Mouse (Mus musculus): Measurements from ENCODE around the gene Clcc1.
"Not testable (repeated sequence)": the region's sequence is repeated elsewhere in the genome, so short reads cannot be mapped to it uniquely, and the experiment has no call there.

The Clcc1 gene

DNA sequence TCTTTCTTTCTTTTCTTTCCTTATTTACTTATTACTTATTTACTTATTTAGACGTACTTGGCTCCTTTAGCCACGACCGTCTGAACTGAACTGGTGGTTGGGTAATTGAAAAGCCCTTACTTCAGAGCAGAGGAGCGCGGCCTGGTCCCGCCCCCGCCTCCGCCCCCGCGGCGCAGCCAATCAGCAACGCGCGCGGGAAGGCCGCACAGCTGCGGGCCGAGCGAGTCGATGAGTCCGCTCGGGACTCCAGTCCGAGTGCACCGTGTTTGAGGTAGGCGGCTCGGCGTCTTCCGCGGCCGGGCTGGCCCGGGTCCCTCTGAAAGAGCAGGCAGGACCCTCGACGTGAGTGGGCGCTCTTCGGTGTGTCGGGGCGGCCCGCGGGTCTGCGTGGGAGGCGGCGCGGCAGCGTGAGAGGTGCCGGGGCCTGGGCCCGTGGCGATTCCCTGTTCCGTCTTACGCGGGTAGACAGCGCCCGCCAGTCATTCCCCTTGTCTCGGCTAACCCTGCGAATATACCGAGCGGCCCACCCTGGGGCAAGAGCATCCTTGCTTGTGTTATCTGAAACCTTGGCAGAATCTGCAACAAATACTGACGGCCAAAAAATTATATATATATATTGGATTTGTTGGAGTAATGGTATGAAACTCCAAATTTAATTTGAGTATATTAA, at the start of gene Clcc1:
TSS of gene Clcc1 (plus strand) at position 204 of the 670 bp plus-strand sequence.
- peak; percentile 92 to 95 for DNase-seq (ENCODE audit: low spot score in 2 of 2)

DNA sequence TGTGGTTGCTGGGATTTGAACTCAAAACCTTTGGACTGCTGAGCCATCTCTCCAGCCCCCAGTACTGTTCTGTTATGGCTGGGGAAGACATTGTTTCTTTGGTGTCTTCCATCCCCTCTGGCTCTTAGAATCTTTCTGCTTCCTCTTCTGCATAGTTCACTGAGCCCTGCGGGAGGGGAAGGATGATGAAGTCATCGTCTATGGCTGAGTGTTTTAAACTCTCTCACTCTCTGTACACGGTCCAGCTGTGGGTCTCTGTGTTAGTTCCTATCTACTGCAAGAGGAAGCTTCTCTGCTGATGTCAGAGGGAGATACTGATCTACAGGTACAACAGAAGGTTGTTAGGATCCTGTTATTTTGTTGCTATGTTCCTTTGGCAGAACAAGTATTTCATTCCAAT, 44.8 kb upstream of the Clcc1 start:
- DNase-seq (ENCODE audit: low spot score in 2 of 2), result no peak

DNA sequence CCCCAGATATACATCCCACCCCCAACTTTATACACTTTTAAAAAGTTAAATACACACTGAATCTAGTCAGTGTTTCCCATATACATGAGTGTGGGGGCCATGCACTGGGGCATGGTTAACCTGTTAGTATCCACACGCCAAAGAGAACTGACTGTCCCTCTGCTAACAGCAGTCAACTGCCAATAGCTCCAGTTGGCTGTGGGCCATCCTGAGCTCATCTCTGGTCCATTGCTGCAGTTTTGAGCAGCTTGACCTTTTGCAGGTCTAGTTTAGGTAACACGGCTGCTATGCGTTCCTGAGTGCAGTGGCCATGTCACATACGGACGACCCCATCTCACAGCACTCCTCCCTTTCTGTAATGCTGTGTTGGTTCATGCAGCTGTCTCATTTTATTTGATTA, 19.0 kb upstream of the Clcc1 start:
- DNase-seq (ENCODE audit: low spot score in 2 of 2), result no peak

DNA sequence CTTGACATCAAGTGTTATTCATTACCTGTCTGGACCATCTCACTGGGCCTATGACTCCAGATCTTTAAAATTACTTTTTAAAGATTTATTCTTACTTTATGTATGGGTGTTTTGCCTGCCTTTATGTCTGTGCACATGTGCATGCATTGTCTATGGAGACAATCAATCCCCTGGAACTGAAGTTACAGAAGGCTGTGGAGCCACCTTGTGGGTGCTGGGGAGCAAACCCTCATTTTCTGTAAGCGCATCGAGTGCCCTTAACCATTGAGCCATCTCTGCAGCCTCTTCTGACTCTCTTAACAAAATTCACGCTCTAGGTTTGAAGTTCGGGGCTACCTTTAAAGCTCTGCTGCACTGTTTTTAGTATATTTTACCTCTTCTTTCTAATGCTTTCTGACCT, 14.3 kb upstream of the Clcc1 start:
- no peak for DNase-seq (ENCODE audit: low spot score in 2 of 2)

DNA sequence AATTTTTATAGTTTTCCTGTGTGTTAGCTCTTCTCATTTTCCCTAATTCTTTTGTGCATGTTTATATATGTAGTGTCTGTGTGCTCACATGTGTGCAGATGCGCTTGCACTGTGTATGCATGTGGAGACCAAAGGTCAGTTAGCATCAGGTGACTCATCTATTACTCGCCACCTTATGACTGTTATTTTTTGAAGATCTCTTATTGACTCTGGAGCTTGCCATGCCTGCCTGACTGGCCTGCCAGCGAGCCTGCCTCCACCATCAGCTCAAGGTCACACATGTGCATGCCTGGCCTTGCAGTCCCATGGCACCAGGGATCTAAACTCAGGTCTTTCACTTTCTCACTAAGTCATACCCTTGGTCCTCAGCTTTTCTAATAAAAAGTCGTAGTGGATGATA, 12.7 kb upstream of the Clcc1 start:
- no peak for DNase-seq (ENCODE audit: low spot score in 2 of 2)

DNA sequence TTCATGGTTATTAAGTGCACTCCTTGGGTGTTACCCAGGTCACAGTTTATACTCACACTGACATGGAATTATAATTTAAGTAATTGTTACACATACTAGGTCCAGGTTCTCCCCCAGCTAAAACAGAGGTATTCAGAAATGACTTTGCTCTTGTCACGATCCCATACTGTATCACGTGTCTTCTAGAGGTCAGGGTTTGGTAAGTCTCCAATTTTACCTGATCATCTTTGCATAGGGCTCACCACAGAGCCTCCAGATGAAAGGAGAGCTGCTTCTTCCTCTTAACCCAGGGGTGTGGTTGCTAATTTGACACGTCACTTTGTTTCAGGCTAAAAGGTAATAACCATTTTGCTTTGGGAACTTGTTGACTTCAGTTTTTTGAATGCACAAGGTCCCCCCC, 8.9 kb upstream of the Clcc1 start:
- DNase-seq (ENCODE audit: low spot score in 2 of 2), result no peak

DNA sequence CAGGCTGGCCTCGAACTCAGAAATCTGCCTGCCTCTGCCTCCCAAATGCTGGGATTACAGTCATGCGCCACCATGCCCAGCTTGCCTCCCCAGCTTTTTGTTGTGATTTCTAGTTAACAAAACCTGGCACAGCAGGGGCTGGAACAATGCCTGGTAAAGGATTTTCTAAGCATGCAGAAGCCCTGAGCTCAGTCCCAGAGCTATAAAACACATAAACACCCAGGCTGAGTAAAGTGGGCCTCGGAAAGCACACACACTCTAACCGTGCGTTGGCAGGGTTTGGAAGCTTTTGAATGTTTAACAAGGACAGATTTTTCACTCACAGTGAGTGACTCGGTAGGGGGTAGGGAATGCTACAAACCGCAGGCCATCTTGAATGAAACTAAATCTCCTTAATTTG, 7.7 kb upstream of the Clcc1 start:
- DNase-seq (ENCODE audit: low spot score in 2 of 2), result no peak

DNA sequence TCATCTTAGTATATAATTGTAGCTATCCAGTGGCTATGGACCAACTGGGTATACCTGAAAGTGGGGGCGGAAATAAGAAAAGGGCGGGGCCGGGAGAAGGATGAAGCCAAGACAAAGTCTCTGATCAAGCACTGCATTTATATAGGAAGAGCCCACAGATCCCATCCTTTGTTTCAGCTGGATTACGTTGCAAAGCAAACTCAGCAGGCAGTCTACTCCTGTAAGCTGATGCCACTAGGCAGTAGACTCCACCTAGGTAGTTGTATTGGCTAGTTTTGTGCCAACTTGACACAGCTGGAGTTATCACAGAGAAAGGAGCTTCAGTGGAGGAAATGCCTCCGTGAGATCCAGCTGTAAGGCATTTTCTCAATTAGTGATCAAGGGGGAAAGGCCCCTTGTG, 6.0 kb upstream of the Clcc1 start:
- DNase-seq (ENCODE audit: low spot score in 2 of 2), result not testable (repeated sequence)

DNA sequence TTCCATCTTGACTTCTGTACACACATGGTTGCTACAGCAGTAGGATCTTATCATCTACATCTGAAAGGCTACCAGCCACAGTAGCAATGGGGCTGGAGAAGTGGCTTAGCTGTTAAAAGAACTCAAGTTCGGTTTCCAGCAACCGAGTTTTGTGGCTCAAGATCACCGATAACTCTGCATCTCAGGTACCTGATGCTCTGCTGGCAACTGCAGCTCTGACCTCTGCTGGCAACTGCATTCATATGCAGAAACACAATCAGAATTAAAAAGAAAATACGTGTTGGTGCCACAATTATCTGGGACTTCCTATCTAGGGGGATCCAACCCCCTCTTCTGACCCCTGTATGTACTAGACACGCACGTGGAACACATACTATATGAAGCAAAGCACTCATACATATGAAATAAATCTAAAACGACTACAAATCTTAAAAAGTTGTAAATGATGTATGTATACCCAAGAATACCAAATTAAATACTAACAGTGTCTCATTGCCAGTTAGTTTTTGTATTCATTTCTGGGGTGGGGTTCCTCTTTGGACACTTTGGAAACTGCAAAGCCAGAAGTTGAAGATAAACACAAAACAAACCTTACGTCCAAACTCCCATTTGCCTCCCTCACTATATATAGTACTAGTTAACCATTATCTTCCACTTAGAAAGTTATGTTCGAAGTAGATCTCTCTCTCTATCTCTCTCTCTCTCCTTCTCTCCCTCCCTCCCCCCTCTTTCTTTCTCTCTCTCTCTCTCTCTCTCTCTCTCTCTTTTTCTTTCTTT, 659 bp upstream of the Clcc1 start:
- no peak for DNase-seq (ENCODE audit: low spot score in 2 of 2)

DNA sequence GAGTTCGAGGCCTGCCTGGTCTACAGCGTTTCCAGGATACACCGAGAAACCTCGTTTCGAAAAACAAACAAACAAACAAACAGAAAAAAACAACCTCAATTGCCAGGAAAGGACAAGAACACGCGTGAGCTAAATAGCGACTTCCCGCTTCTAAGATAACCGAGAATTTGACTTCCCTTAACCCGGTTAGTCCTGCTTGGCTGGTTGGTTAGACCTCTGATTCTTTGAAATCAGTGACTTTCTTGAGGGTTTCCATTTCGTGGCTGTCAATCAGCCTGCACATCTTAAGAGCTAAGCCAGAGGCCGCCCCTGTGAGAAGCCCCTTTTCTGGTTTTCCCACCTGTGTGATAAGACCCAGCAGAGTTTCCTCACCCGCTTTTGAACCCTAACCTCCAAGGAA, 853 bp downstream of the Clcc1 start:
- DNase-seq (ENCODE audit: low spot score in 2 of 2), result no peak

DNA sequence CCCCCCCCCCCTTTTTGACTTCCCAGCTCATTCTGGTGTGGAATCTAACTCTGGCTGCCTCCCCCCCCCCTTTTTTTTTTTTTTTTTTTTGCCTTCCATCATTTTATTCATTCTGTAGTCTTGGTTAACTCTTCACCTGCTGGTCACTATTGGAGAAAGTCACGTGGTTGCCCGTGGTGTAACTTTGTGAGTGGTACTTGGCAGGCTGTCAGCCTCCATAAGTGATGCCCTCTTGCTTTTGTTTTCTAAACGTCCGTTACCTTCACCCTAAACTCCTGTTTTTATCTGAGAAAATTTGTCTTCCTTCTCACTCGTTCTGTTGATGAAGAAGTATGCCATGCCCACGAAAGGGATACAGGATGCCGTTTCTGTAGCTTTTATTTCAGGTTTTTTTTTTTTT, 1.8 kb downstream of the Clcc1 start:
- no peak for DNase-seq (ENCODE audit: low spot score in 2 of 2)

DNA sequence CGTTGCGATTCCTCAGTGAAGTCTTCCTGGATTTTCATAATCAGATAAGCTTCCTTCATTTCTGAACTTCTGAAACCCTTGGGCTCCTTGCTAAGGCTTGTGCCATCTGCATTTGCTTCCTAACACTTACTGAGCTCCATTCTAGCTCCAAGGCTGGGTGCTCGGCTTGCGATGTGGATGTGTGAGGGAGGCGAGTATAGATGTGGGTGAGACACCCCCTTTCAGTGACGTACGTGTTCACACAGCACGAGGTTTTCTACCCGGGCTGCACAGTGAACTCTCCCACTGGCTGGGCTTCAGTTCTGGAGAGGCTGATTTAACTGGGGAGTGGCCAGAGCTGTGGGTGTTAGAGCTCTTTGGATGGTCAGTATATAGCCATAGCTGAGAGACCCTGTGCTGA, 4.9 kb downstream of the Clcc1 start:
- no peak for DNase-seq (ENCODE audit: low spot score in 2 of 2)

DNA sequence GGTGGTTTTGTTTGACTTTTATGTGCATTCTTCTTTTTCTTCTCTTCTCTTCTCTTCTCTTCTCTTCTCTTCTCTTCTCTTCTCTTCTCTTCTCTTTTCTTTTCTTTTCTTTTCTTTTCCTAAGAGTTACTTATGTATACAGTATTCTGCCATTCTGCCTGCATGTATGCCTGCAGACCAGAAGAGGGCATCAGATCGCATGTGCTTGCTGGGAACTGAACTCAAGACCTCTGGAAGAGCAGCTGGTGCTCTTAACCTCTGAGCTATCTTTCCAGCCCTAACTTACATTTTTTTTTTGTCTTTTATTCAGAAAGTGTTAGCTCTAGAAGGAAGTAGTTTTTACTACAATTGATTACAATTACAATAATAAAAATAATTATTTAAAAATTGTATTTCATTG, 7.2 kb downstream of the Clcc1 start:
- DNase-seq (ENCODE audit: low spot score in 2 of 2), result no peak

DNA sequence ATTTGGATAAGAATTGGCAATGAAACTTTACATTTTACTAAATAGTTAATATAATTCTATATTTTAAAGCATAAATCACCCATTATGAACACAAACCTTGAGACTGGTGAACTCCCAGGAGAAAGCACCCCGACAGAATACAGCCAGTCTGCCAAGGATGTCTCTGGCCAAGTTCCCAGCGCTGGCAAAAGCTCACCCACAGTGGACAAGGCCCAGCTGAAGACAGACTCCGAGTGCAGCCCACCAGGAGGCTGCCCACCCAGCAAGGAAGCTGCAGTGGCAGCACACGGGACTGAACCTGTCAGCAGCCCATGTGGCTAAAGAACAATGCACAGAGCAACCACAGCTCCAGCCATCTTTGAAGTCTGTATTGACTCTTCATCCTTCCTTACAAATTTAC, 22.9 kb downstream of the Clcc1 start:
- no peak for DNase-seq (ENCODE audit: low spot score in 2 of 2)

DNA sequence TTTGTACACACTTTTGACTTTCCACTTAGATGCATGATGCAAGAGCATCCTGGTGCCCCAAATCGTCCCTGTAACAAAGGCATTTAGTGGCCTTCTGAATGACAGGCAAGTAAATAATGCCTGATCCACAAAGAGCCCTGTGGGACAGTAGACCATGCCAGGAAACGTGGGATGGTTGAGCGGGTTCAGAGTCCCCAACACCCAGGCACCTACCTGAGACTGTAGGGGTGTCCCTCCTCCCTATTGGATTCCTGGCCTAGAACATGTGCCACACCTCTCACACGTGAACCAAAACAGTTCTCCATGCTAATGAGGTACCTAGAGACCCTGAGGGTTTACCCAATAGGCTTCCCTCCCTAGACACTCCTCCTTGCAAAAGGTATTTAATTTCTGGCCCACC, 27.3 kb downstream of the Clcc1 start:
- DNase-seq (ENCODE audit: low spot score in 2 of 2), result no peak

DNA sequence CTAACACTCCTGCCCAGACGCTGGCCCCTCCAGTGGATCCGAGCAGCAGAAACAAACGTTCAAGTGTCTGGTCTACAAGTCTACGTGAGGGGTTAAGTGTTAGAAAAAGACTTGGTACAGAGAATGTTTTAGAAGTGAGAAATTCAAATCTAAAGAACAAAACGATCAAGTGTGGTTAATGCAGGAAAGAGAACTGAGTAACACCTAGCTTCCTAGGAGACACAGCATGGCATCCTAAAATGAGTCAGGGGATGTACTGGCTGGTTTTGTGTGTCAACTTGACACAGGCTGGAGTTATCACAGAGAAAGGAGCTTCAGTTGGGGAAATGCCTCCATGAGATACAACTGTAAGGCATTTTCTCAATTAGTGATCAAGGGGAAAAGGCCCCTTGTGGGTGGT, 29.9 kb downstream of the Clcc1 start:
- not testable (repeated sequence) for DNase-seq (ENCODE audit: low spot score in 2 of 2)

DNA sequence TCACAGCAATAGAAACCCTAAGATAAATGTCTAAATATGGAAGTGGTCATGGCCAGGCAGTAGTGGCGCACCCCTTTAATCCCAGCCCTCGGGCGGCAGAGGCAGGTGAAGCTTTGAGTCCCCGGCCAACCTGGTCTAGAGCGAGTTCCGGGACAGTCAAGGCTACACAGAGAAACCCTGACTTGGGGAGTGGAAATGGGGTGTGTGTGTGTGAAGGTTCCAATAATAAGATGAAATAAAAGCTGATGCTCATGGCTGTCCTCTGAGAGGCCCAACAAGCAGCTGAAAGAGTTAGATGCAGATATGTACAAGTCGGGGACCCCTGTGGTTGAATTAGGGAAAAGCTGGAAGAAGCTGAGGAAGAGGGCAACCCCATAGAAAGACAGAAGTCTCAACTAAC, 32.0 kb downstream of the Clcc1 start:
- DNase-seq (ENCODE audit: low spot score in 2 of 2), result no peak

DNA sequence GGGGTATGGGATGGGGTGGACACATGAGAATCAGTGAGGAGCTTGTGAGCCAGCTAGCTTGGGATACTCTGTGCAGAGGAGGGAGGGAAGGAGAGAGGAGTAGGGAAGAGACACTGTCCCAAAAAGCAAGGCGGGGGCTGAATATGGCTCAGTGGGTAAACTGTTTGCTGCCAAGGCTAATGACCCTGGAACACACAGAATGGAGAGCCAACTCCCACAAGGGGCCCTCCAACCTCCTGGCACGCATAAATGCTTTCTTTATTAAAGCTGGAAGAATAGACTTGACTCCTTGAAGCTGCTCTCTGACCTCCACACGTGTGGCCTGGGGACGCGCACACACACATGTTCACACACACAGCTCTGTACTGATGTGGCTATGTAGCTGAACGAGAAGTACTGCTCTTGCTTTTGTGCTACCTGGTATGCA, 35.3 kb downstream of the Clcc1 start:
- DNase-seq (ENCODE audit: low spot score in 2 of 2), result no peak

DNA sequence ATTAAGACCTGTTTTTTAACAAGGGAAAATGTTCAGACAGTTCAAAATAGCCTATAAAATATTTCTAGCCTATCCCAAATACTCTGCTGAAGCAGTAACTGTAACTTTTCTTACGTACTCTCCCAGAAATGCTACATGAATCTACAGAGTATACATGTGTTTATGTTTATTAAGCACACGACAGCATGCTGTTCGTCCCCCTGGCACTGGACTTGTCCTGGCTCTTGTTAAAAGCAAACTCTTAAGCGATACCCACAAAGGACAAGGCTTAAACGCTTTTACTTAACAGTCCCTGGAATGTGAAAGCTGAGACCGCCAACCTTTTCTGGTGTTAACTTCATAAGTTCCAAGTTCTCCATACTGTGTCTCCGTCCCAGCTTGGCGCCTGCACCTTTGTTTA, 35.7 kb downstream of the Clcc1 start:
- no peak for DNase-seq (ENCODE audit: low spot score in 2 of 2)

DNA sequence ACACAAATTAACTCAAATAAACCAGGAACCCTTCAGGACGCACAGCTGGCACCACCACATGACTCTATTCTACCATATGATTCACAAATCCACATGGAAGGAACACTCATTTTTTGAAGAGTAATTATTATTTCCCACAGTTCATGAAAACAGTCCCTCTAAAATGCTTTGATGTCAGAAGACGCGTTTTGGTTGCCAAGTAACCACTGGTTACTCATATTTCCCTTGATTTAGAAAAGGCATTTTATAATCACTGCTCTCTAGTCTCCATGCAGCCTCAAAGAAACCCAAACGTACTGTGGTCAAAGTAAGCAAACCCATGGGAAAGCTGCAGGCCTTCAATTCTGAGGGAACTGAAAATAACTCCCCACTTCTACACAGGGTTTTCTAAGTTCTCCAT, 36.3 kb downstream of the Clcc1 start:
- DNase-seq (ENCODE audit: low spot score in 2 of 2), result no peak

DNA sequence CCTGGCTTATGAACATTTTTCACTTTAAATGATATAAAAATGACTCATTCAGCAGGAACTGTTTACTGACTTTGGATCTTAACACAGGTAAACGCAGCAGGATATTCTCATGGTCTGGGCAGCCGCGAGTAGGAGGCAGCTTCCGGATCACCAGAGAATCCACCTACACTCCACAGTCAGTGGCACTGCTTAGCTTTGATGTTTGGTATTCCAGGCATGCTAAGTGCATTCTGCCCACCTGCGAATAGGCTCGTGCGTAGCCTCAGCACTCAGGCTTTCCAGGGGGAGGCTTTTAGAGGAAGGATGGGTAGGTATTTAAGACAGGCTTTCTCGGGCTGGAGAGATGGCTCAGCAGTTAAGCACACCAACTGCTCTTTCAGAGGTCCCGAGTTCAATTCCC, 40.6 kb downstream of the Clcc1 start:
- DNase-seq (ENCODE audit: low spot score in 2 of 2), result no peak

DNA sequence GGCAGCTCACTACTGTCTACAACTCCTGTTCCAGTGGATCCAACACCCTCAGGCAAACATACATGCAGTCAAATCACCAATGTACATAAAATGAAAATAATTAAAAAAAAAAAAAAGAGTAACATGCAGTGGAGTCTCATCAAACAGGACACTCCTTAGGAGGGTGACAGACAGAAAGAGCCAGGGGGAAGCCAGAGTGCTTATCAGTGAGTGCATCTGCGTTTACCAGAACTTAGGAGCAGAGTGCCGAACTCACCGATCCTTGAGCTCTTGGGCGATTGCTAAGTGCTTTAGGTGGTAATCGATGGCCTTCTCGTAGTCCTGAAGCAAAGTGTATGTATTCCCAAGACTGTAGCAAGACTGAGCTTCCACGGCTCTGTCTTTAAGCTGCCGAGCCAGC, 44.9 kb downstream of the Clcc1 start:
- DNase-seq (ENCODE audit: low spot score in 2 of 2), result no peak

DNA sequence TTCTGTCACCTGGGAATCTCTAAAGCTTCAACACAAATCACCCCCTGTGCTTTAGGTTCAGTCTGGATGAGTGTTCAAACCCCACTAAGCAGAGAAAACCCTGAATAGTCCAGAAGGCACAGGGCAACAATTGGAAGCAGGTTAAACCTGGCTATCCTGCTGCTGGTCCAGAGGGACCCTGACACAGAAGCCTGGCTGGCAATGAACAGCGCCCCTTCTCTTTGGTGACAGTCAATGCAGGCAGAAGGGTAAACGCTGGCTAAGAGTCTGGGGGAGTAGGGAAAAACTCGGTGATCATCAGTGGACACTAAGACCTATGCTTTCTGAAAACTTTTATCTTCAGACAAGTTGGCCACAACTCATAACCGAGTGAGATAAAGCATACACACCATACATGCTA, 46.1 kb downstream of the Clcc1 start:
- DNase-seq (ENCODE audit: low spot score in 2 of 2), result no peak

DNA sequence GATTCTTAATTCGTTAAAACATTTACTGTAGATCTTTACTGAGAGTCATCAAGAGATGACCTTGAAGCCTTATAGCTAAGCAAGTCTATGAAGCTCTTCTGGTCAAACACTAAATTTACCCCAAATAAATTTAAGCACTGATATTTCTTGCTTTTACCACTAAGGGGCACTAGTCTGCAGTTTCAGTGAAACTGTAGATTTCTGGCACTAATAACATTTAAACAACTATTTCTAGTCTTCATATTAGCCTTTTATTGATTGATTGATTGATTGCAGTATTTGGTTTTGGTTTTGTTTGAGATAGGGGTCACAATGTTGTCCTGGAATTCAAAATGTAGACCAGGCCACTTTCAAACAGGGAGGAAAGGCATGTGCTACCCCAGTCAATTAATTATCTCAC, 47.5 kb downstream of the Clcc1 start:
- DNase-seq (ENCODE audit: low spot score in 2 of 2), result no peak
